Mouse (Mus musculus) myocyte (in vitro differentiated cells): Measurements from ENCODE around the gene Chn1.

Experiments
- MYOG ChIP-seq, 3 experiments: IDR thresholded peaks; one replicate each; pipeline ENCODE4 v1.6.1; 2011; ENCODE audit warnings: control low read depth in 2 of 3, low read depth in 2 of 3, mild to moderate bottlenecking in 2 of 3; ENCODE audit not compliant: insufficient read length in 2 of 3, control insufficient read depth in 1 of 3, insufficient read depth in 1 of 3
- POLR2A ChIP-seq: IDR thresholded peaks from one replicate; pipeline ENCODE4 v1.6.1; 2011; ENCODE audit warnings: low read depth, mild to moderate bottlenecking, control low read depth, moderate library complexity; ENCODE audit not compliant: insufficient read length
- POLR2AphosphoS2 ChIP-seq: IDR thresholded peaks from one replicate; pipeline ENCODE4 v1.6.1; 2011; ENCODE audit warnings: low read depth, control low read depth; ENCODE audit not compliant: insufficient read length

DNA sequence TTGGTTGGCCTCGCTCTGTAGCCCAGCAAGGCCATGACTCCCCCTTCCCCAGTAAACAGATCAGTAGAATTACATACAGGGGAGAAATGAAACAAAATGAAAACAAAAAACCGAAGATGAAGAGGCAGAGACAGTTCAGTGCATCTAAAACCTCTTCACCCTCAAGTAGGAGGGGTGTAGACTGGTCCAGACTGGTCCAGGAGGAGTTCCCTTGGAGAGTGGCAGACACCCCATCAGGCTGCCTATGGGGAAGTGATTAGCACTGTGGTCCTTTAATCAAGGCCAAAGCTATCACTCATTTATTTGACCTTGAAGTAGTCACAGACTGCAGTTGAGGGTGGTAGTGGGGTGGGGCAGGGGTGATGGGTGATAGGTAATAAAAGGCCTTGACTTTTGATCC is 170.6 kb downstream of the Chn1 start:
- TF ChIP-seq MYOG (IDR thresholded peaks at IDR 0.05; ENCODE audit: control insufficient read depth in 1 of 3, insufficient read depth in 1 of 3, insufficient read length in 2 of 3, low read depth in 2 of 3) (no peak), POLR2AphosphoS2 (no peak), POLR2A (no peak)
